Mouse (Mus musculus): ENCODE measurements around the gene Gls2. TPM values are rescaled to one million over a fixed set of nuclear protein-coding genes. Genes with fewer than 3 reads are reported as not detected.
"Not testable (repeated sequence)": the region's sequence is repeated elsewhere in the genome, so short reads cannot be mapped to it uniquely, and the experiment has no call there.

The Gls2 gene
- total RNA-seq, 1 experiment from 2014 or later = not detected

GRCm38 (mm10) chr10:128192030-128192766 is 2.1 kb upstream of the Gls2 start:
- ATAC-seq (replicated peaks; ENCODE audit: insufficient number of reproducible peaks, low FRiP score, low TSS enrichment, poor library complexity, severe bottlenecking) = not testable (repeated sequence)

- no peak for ATAC-seq (replicated peaks; ENCODE audit: insufficient number of reproducible peaks, low FRiP score, low TSS enrichment, poor library complexity, severe bottlenecking)
These were observed 1.1 kb upstream of the Gls2 start for GRCm38 (mm10) chr10:128193113-128193512.

- ATAC-seq (replicated peaks; ENCODE audit: insufficient number of reproducible peaks, low FRiP score, low TSS enrichment, poor library complexity, severe bottlenecking) = no peak; the same call in 1 of the 2 replicates
These were observed 549 bp downstream of the Gls2 start for GRCm38 (mm10) chr10:128194551-128195461.

- 0 out of 2 replicates have a peak, but pooled peaks have one; percentile 19 for ATAC-seq (replicated peaks; ENCODE audit: insufficient number of reproducible peaks, low FRiP score, low TSS enrichment, poor library complexity, severe bottlenecking)
These were observed 7.6 kb downstream of the Gls2 start for GRCm38 (mm10) chr10:128201856-128202255.

GRCm38 (mm10) chr10:128204941-128205340 is 10.7 kb downstream of the Gls2 start:
- ATAC-seq (replicated peaks; ENCODE audit: insufficient number of reproducible peaks, low FRiP score, low TSS enrichment, poor library complexity, severe bottlenecking) = no peak

GRCm38 (mm10) chr10:128208326-128208725 is 14.1 kb downstream of the Gls2 start:
- ATAC-seq (replicated peaks; ENCODE audit: insufficient number of reproducible peaks, low FRiP score, low TSS enrichment, poor library complexity, severe bottlenecking) = no peak

GRCm38 (mm10) chr10:128209311-128210009 is 15.2 kb downstream of the Gls2 start:
- no peak for ATAC-seq (replicated peaks; ENCODE audit: insufficient number of reproducible peaks, low FRiP score, low TSS enrichment, poor library complexity, severe bottlenecking)

- ATAC-seq (replicated peaks; ENCODE audit: insufficient number of reproducible peaks, low FRiP score, low TSS enrichment, poor library complexity, severe bottlenecking) = no peak
These were observed 15.9 kb downstream of the Gls2 start for GRCm38 (mm10) chr10:128210131-128210530.

- ATAC-seq (replicated peaks; ENCODE audit: insufficient number of reproducible peaks, low FRiP score, low TSS enrichment, poor library complexity, severe bottlenecking) = 0 out of 2 replicates have a peak, but pooled peaks have one; percentile 19
These were observed 16.7 kb downstream of the Gls2 start for GRCm38 (mm10) chr10:128210954-128211353.

- ATAC-seq (replicated peaks; ENCODE audit: insufficient number of reproducible peaks, low FRiP score, low TSS enrichment, poor library complexity, severe bottlenecking) = peak; percentile 96
These were observed 17.3 kb downstream of the Gls2 start, which contains the start of gene Spryd4 for GRCm38 (mm10) chr10:128211390-128212108. Gene Spryd4 (minus strand): TSS chr10:128211807.

GRCm38 (mm10) chr10:128212148-128212547 is 17.9 kb downstream of the Gls2 start:
- ATAC-seq (replicated peaks; ENCODE audit: insufficient number of reproducible peaks, low FRiP score, low TSS enrichment, poor library complexity, severe bottlenecking) = no peak

- peak; percentile 70 for ATAC-seq (replicated peaks; ENCODE audit: insufficient number of reproducible peaks, low FRiP score, low TSS enrichment, poor library complexity, severe bottlenecking)
These were observed 18.6 kb downstream of the Gls2 start for GRCm38 (mm10) chr10:128212871-128213323.

- ATAC-seq (replicated peaks; ENCODE audit: insufficient number of reproducible peaks, low FRiP score, low TSS enrichment, poor library complexity, severe bottlenecking) = not testable (repeated sequence)
These were observed 19.9 kb downstream of the Gls2 start for GRCm38 (mm10) chr10:128214112-128214511.

- no peak for ATAC-seq (replicated peaks; ENCODE audit: insufficient number of reproducible peaks, low FRiP score, low TSS enrichment, poor library complexity, severe bottlenecking)
These were observed 20.7 kb downstream of the Gls2 start for GRCm38 (mm10) chr10:128214981-128215380.

- ATAC-seq (replicated peaks; ENCODE audit: insufficient number of reproducible peaks, low FRiP score, low TSS enrichment, poor library complexity, severe bottlenecking) = no peak
These were observed 24.3 kb downstream of the Gls2 start for GRCm38 (mm10) chr10:128218387-128219117.

GRCm38 (mm10) chr10:128221533-128222286 is 27.5 kb downstream of the Gls2 start:
- ATAC-seq (replicated peaks; ENCODE audit: insufficient number of reproducible peaks, low FRiP score, low TSS enrichment, poor library complexity, severe bottlenecking) = no peak

GRCm38 (mm10) chr10:128225064-128225463 is 30.8 kb downstream of the Gls2 start:
- no peak for ATAC-seq (replicated peaks; ENCODE audit: insufficient number of reproducible peaks, low FRiP score, low TSS enrichment, poor library complexity, severe bottlenecking)

Data from monocyte, adult 5-6 weeks (primary cell).